26 mouse cellular contexts compared by ENCODE assay signal in the genomic region with DNA sequence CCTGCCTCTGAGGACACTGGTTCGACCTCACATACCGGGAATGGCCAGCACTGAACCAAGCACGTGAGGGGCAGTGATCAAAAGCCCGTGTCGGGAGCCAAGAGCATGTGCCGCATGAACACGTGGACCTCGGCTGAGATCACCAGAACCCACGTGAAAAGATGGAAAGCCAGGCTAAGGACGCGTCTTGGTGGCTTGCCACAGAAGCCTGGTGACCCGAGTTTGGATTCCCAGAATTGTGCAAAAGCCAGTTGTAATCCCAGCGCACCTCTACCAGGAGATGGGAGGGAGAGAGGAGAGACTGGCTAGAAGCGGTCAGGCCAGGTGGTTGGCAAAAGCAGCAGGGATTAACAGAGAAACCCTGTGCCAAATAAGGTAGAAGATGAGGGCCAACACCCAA. TPM values are rescaled to one million over a fixed set of nuclear protein-coding genes. Genes with fewer than 3 reads are reported as not detected.
DNase-seq lines count a peak whose midpoint lies in the region; ATAC-seq and TF ChIP-seq lines count a peak whose summit lies in the region.
"Had no signal": no experiment of that assay in that cellular context is flagged by ENCODE, and none has a peak within 500 bp of the region (broad histone marks: within the 10 kb centered on the region; RNA-seq: fewer than 3 reads in every experiment).

No protein-coding gene starts in this region.

- no peak for TF ChIP-seq EP300 in stomach, postnatal 0 days (optimal IDR thresholded peaks at IDR 0.05)

- 85% methylated on average over 14 of the region's 14 CpGs for WGBS in heart, embryonic 10.5 days
- 86% methylated on average over 14 of the region's 14 CpGs for WGBS in lung, embryonic 15.5 days
- 85% methylated on average over 14 of the region's 14 CpGs for WGBS in stomach, postnatal 0 days

- H3K27me3 ChIP-seq in heart, embryonic 10.5 days (ENCODE audit: insufficient read depth, poor library complexity, severe bottlenecking), result no peaks in the 10 kb centered on the region
- H3K27me3 ChIP-seq in lung, embryonic 15.5 days, result no peaks in the 10 kb centered on the region
- H3K27me3 ChIP-seq in stomach, postnatal 0 days (ENCODE audit: control insufficient read depth, insufficient read depth, low read length), result no peaks in the 10 kb centered on the region
- H3K27me3 ChIP-seq: CH12.LX; megakaryocyte, embryonic 14.5 days; midbrain, embryonic 13.5 days; Patski had no signal

- no peaks in the 10 kb centered on the region for H3K9me3 ChIP-seq in heart, embryonic 10.5 days
- H3K9me3 ChIP-seq in lung, embryonic 15.5 days, result no peaks in the 10 kb centered on the region
- no peaks in the 10 kb centered on the region for H3K9me3 ChIP-seq in stomach, postnatal 0 days (ENCODE audit: control insufficient read depth, low read length)
- H3K9me3 ChIP-seq: embryonic facial prominence, embryonic 10.5 days; G1E; megakaryocyte, embryonic 14.5 days; midbrain, embryonic 13.5 days had no signal

- H3K4me3 ChIP-seq in heart, embryonic 10.5 days, result no peak overlapping the region
- no peak overlapping the region for H3K4me3 ChIP-seq in lung, embryonic 15.5 days
- no peak overlapping the region for H3K4me3 ChIP-seq in stomach, postnatal 0 days (ENCODE audit: low read depth, low read length)
- H3K4me3 ChIP-seq: embryonic facial prominence, embryonic 10.5 days; megakaryocyte, embryonic 14.5 days; midbrain, embryonic 13.5 days had no signal

- H3K27ac ChIP-seq in heart, embryonic 10.5 days, result peak overlapping the region; percentile 43; the same call in 1 of the 2 replicates
- peak overlapping the region; percentile 86; the same call in 1 of the 2 replicates for H3K27ac ChIP-seq in lung, embryonic 15.5 days
- H3K27ac ChIP-seq in stomach, postnatal 0 days (replicated peaks), result peak overlapping the region; percentile 4; the same call in 1 of the 2 replicates
- H3K27ac ChIP-seq: embryonic facial prominence, embryonic 10.5 days; hindbrain, postnatal 0 days; midbrain, embryonic 13.5 days had no signal

- ATAC-seq in lung, embryonic 15.5 days (ENCODE audit: borderline replicate concordance, extremely low read depth, low FRiP score, low TSS enrichment), result no peak
- ATAC-seq in stomach, postnatal 0 days (ENCODE audit: low FRiP score, low TSS enrichment), result no peak
- ATAC-seq: hindbrain, postnatal 0 days; intestine, embryonic 16.5 days; liver, postnatal 0 days; midbrain, embryonic 13.5 days; Patski had no signal

- no peak for DNase-seq in heart, embryonic 10.5 days (ENCODE audit: low spot score)
- no peak for DNase-seq in heart, adult 9 months (ENCODE audit: low spot score in 2 of 2)
- peak; percentile 76 for DNase-seq in kidney, adult 11 months
- no peak for DNase-seq in kidney, postnatal 4 days
- no peak for DNase-seq in lung, adult 18-20 months
- no peak for DNase-seq in stomach, postnatal 0 days (ENCODE audit: low spot score)
- DNase-seq: adrenal gland, postnatal 36 days; B cell, adult 2 months; cerebellum, adult 11 months; cerebellum, adult 9-11 months; liver, postnatal 0 days; lung, postnatal 36 days; right cerebral cortex, postnatal 14 days had no signal

- peaks cover 95% of the 10 kb centered on the region for H3K4me1 ChIP-seq in heart, embryonic 10.5 days
- H3K4me1 ChIP-seq in lung, embryonic 15.5 days, result peaks cover 63% of the 10 kb centered on the region
- peaks cover 6% of the 10 kb centered on the region; the same call in 1 of the 2 replicates for H3K4me1 ChIP-seq in stomach, postnatal 0 days (replicated peaks; ENCODE audit: control insufficient read depth, insufficient read depth)

- no peak overlapping the region for H3K4me2 ChIP-seq in lung, embryonic 15.5 days
- H3K4me2 ChIP-seq in stomach, postnatal 0 days (replicated peaks; ENCODE audit: low read depth), result no peak overlapping the region
- H3K4me2 ChIP-seq: liver, embryonic 11.5 days; midbrain, embryonic 13.5 days had no signal

- no peak for TF ChIP-seq CTCF in stomach, postnatal 0 days (IDR thresholded peaks at IDR 0.05; ENCODE audit: low read depth)

- no peak overlapping the region for H3K9ac ChIP-seq in lung, embryonic 15.5 days
- H3K9ac ChIP-seq in stomach, postnatal 0 days (ENCODE audit: low read length), result no peak overlapping the region
- H3K9ac ChIP-seq: liver, postnatal 0 days; midbrain, embryonic 13.5 days had no signal

- peaks cover 26% of the 10 kb centered on the region for H3K36me3 ChIP-seq in heart, embryonic 10.5 days
- H3K36me3 ChIP-seq in lung, embryonic 15.5 days, result peaks cover 10% of the 10 kb centered on the region; the same call in 1 of the 2 replicates
- H3K36me3 ChIP-seq in stomach, postnatal 0 days (ENCODE audit: control insufficient read depth, insufficient read depth, low read length), result no peaks in the 10 kb centered on the region
- H3K36me3 ChIP-seq: midbrain, embryonic 13.5 days had no signal

RNA-seq across cellular contexts. Expression of a gene that starts 35.4 kb away (rescaled TPM):
- polyA plus RNA-seq in heart, embryonic 10.5 days (2016; fragmentation: Nextera tagmentation; extraction: Ambion mirVana), result 23.7 and 29.3 TPM in 2 replicates
- 18.7 and 23.4 TPM in 2 replicates for polyA plus RNA-seq in lung, embryonic 15.5 days (2015; fragmentation: Nextera tagmentation; extraction: Ambion mirVana)
- 7.0 and 8.2 TPM in 2 replicates for polyA plus RNA-seq in stomach, postnatal 0 days (2015; fragmentation: Nextera tagmentation; extraction: Ambion mirVana)

RNA-seq across cellular contexts. Expression of a gene that starts 39.8 kb away (rescaled TPM):
- 40.5 and 45.9 TPM in 2 replicates for polyA plus RNA-seq in heart, embryonic 10.5 days (2016; fragmentation: Nextera tagmentation; extraction: Ambion mirVana)
- 38.3 and 46.8 TPM in 2 replicates for polyA plus RNA-seq in lung, embryonic 15.5 days (2015; fragmentation: Nextera tagmentation; extraction: Ambion mirVana)
- 33.1 and 34.5 TPM in 2 replicates for polyA plus RNA-seq in stomach, postnatal 0 days (2015; fragmentation: Nextera tagmentation; extraction: Ambion mirVana)

RNA-seq across cellular contexts. Expression of a gene that starts 39.8 kb away (rescaled TPM):
- polyA plus RNA-seq in heart, embryonic 10.5 days (2016; fragmentation: Nextera tagmentation; extraction: Ambion mirVana), result 37.1 and 38.8 TPM in 2 replicates
- 40.5 and 43.9 TPM in 2 replicates for polyA plus RNA-seq in lung, embryonic 15.5 days (2015; fragmentation: Nextera tagmentation; extraction: Ambion mirVana)
- polyA plus RNA-seq in stomach, postnatal 0 days (2015; fragmentation: Nextera tagmentation; extraction: Ambion mirVana), result 31.2 and 32.2 TPM in 2 replicates

RNA-seq across cellular contexts. Expression of a gene that starts 52.1 kb away (rescaled TPM):
- 47.6 TPM in 2 replicates for polyA plus RNA-seq in heart, embryonic 10.5 days (2016; fragmentation: Nextera tagmentation; extraction: Ambion mirVana)
- polyA plus RNA-seq in lung, embryonic 15.5 days (2015; fragmentation: Nextera tagmentation; extraction: Ambion mirVana), result 42.7 and 44.9 TPM in 2 replicates
- 11.8 TPM in 2 replicates for polyA plus RNA-seq in stomach, postnatal 0 days (2015; fragmentation: Nextera tagmentation; extraction: Ambion mirVana)

RNA-seq across cellular contexts. Expression of a gene that starts 55.2 kb away (rescaled TPM):
- polyA plus RNA-seq in heart, embryonic 10.5 days (2016; fragmentation: Nextera tagmentation; extraction: Ambion mirVana), result 2.3 and 6.6 TPM in 2 replicates
- 1.1 and 1.2 TPM in 2 replicates for polyA plus RNA-seq in lung, embryonic 15.5 days (2015; fragmentation: Nextera tagmentation; extraction: Ambion mirVana)
- polyA plus RNA-seq in stomach, postnatal 0 days (2015; fragmentation: Nextera tagmentation; extraction: Ambion mirVana), result 1.4 and 1.6 TPM in 2 replicates
- polyA plus RNA-seq: forebrain, embryonic 11.5 days; G1E; hindbrain, postnatal 0 days; limb, embryonic 11.5 days; midbrain, embryonic 13.5 days; neural tube, embryonic 11.5 days had no signal

Comparison
In these comparisons a context has a peak if more than half of its experiments do, and no peak if none do; other contexts are left out.
1. H3K27ac ChIP-seq: peak in every context shown above with its lines; median percentile 86 in lung, embryonic 15.5 days; 43 in heart, embryonic 10.5 days; 4 in stomach, postnatal 0 days.